Mouse (Mus musculus): ENCODE results near the gene Ovca2.

- no peak for TF ChIP-seq USF1 (IDR thresholded peaks at IDR 0.05; ENCODE audit: low read depth)
- TF ChIP-seq CTCF (IDR thresholded peaks at IDR 0.05; ENCODE audit: control insufficient read depth, insufficient read depth, insufficient read length), result no peak
- no peak for TF ChIP-seq CEBPB (IDR thresholded peaks at IDR 0.05; ENCODE audit: low read depth)
- TF ChIP-seq MYOG (IDR thresholded peaks at IDR 0.05; ENCODE audit: control insufficient read depth, extremely low read depth, insufficient read length), result no peak
- TF ChIP-seq MYOD1 (IDR thresholded peaks at IDR 0.05; ENCODE audit: control insufficient read depth, insufficient read length, low read depth), result no peak
Observed at GRCm38 (mm10) chr11:75210755-75211154, 32.1 kb upstream of the Ovca2 start.
